Mouse (Mus musculus): Measurements from ENCODE around the gene Fbxl4. TPM values are rescaled to one million over a fixed set of nuclear protein-coding genes. Genes with fewer than 3 reads are reported as not detected.
"Not testable (repeated sequence)": the region's sequence is repeated elsewhere in the genome, so short reads cannot be mapped to it uniquely, and the experiment has no call there.

Fbxl4 gene
- 15.7 and 20.0 TPM in 2 replicates for polyA plus RNA-seq (2014; fragmentation: Nextera tagmentation; extraction: Ambion mirVana)

- peak; percentile 96 for ATAC-seq (ENCODE audit: low FRiP score, low TSS enrichment)
Measured at GRCm38 (mm10) chr4:22357266-22357930, at the start of gene Fbxl4. Gene Fbxl4, plus strand, starts transcription at chr4:22357543.

GRCm38 (mm10) chr4:22314564-22314963 is 42.8 kb upstream of the Fbxl4 start:
- 80% methylated on average over 3 of the region's 3 CpGs for WGBS
- no peaks in the 10 kb centered on the region for H3K36me3 ChIP-seq (ENCODE audit: control insufficient read depth, insufficient read depth, low read length)
- DNase-seq: no peak
- H3K4me1 ChIP-seq (ENCODE audit: control insufficient read depth, insufficient read depth, low read length): no peaks in the 10 kb centered on the region
- ATAC-seq (ENCODE audit: low FRiP score, low TSS enrichment): no peak
- no peak overlapping the region for H3K4me2 ChIP-seq (ENCODE audit: low read length)
- H3K27ac ChIP-seq (replicated peaks; ENCODE audit: low read depth, low read length): no peak overlapping the region
- no peaks in the 10 kb centered on the region for H3K9me3 ChIP-seq (ENCODE audit: control insufficient read depth, low read length)
- no peak overlapping the region for H3K9ac ChIP-seq (replicated peaks; ENCODE audit: low read length)
- no peak overlapping the region for H3K4me3 ChIP-seq (replicated peaks; ENCODE audit: low read depth, low read length)
- H3K27me3 ChIP-seq (ENCODE audit: control insufficient read depth, insufficient read depth, low read length): no peaks in the 10 kb centered on the region

More at GRCm38 (mm10) chr4:22357266-22357930, at the start of gene Fbxl4:
- H3K9me3 ChIP-seq (ENCODE audit: control insufficient read depth, low read length): no peaks in the 10 kb centered on the region
- peak within 1 kb of the TSS; percentile 77 for H3K9ac ChIP-seq (replicated peaks; ENCODE audit: low read length)
- H3K27ac ChIP-seq (replicated peaks; ENCODE audit: low read depth, low read length): peak within 1 kb of the TSS; percentile 94
- peaks cover 11% of the 10 kb centered on the region for H3K4me1 ChIP-seq (ENCODE audit: control insufficient read depth, insufficient read depth, low read length)
- H3K27me3 ChIP-seq (ENCODE audit: control insufficient read depth, insufficient read depth, low read length): no peaks in the 10 kb centered on the region
- peak within 1 kb of the TSS; percentile 62 for H3K4me2 ChIP-seq (ENCODE audit: low read length)
- no peaks in the 10 kb centered on the region for H3K36me3 ChIP-seq (ENCODE audit: control insufficient read depth, insufficient read depth, low read length)
- WGBS: under 1% methylated on average over 62 of the region's 62 CpGs
- H3K4me3 ChIP-seq (replicated peaks; ENCODE audit: low read depth, low read length): peak within 1 kb of the TSS; percentile 76
- DNase-seq: peak; percentile 90

- 78% methylated on average over 8 of the region's 8 CpGs for WGBS
- Histone ChIP-seq H3K27me3 (ENCODE audit: control insufficient read depth, insufficient read depth, low read length) (no peaks in the 10 kb centered on the region), H3K9ac (replicated peaks; ENCODE audit: low read length) (no peak overlapping the region), H3K4me1 (ENCODE audit: control insufficient read depth, insufficient read depth, low read length) (no peaks in the 10 kb centered on the region), H3K27ac (replicated peaks; ENCODE audit: low read depth, low read length) (no peak overlapping the region), H3K9me3 (ENCODE audit: control insufficient read depth, low read length) (no peaks in the 10 kb centered on the region), H3K4me2 (ENCODE audit: low read length) (no peak overlapping the region), H3K36me3 (ENCODE audit: control insufficient read depth, insufficient read depth, low read length) (no peaks in the 10 kb centered on the region), H3K4me3 (replicated peaks; ENCODE audit: low read depth, low read length) (no peak overlapping the region)
- DNase-seq (peak; percentile 8), ATAC-seq (ENCODE audit: low FRiP score, low TSS enrichment) (no peak)
Measured at GRCm38 (mm10) chr4:22342816-22343573, 14.3 kb upstream of the Fbxl4 start.

- H3K36me3 ChIP-seq (ENCODE audit: control insufficient read depth, insufficient read depth, low read length); H3K27me3 ChIP-seq (ENCODE audit: control insufficient read depth, insufficient read depth, low read length); H3K9me3 ChIP-seq (ENCODE audit: control insufficient read depth, low read length); H3K4me2 ChIP-seq (ENCODE audit: low read length); H3K9ac ChIP-seq (replicated peaks; ENCODE audit: low read length); H3K4me3 ChIP-seq (replicated peaks; ENCODE audit: low read depth, low read length); H3K4me1 ChIP-seq (ENCODE audit: control insufficient read depth, insufficient read depth, low read length); DNase-seq; ATAC-seq (ENCODE audit: low FRiP score, low TSS enrichment); H3K27ac ChIP-seq (replicated peaks; ENCODE audit: low read depth, low read length): not testable (repeated sequence)
- 88% methylated on average over 4 of the region's 4 CpGs for WGBS
Measured at GRCm38 (mm10) chr4:22349086-22349485, 8.3 kb upstream of the Fbxl4 start.

- H3K4me2 ChIP-seq (ENCODE audit: low read length): peak overlapping the region; percentile 62
- H3K27ac ChIP-seq (replicated peaks; ENCODE audit: low read depth, low read length): peak overlapping the region; percentile 94
- H3K9me3 ChIP-seq (ENCODE audit: control insufficient read depth, low read length): no peaks in the 10 kb centered on the region
- peak; percentile 52 for ATAC-seq (ENCODE audit: low FRiP score, low TSS enrichment)
- no peaks in the 10 kb centered on the region for H3K27me3 ChIP-seq (ENCODE audit: control insufficient read depth, insufficient read depth, low read length)
- DNase-seq: no peak
- 8% methylated on average over 10 of the region's 10 CpGs for WGBS
- peak overlapping the region; percentile 77 for H3K9ac ChIP-seq (replicated peaks; ENCODE audit: low read length)
- peaks cover 11% of the 10 kb centered on the region for H3K4me1 ChIP-seq (ENCODE audit: control insufficient read depth, insufficient read depth, low read length)
- peak overlapping the region; percentile 76 for H3K4me3 ChIP-seq (replicated peaks; ENCODE audit: low read depth, low read length)
- H3K36me3 ChIP-seq (ENCODE audit: control insufficient read depth, insufficient read depth, low read length): no peaks in the 10 kb centered on the region
Measured at GRCm38 (mm10) chr4:22357931-22358300, 573 bp downstream of the Fbxl4 start.

- Histone ChIP-seq H3K27me3 (ENCODE audit: control insufficient read depth, insufficient read depth, low read length) (no peaks in the 10 kb centered on the region), H3K9ac (replicated peaks; ENCODE audit: low read length) (no peak overlapping the region), H3K4me3 (replicated peaks; ENCODE audit: low read depth, low read length) (peak overlapping the region; percentile 76; the same call in 1 of the 2 replicates), H3K27ac (replicated peaks; ENCODE audit: low read depth, low read length) (no peak overlapping the region), H3K4me2 (ENCODE audit: low read length) (peak overlapping the region; percentile 62), H3K9me3 (ENCODE audit: control insufficient read depth, low read length) (no peaks in the 10 kb centered on the region), H3K36me3 (ENCODE audit: control insufficient read depth, insufficient read depth, low read length) (no peaks in the 10 kb centered on the region), H3K4me1 (ENCODE audit: control insufficient read depth, insufficient read depth, low read length) (peaks cover 11% of the 10 kb centered on the region)
- DNase-seq (no peak), ATAC-seq (ENCODE audit: low FRiP score, low TSS enrichment) (no peak)
- WGBS: 89% methylated on average over 10 of the region's 10 CpGs
Measured at GRCm38 (mm10) chr4:22358487-22358886, 1.1 kb downstream of the Fbxl4 start.

- no peaks in the 10 kb centered on the region for H3K4me1 ChIP-seq (ENCODE audit: control insufficient read depth, insufficient read depth, low read length)
- 59% methylated on average over 5 of the region's 5 CpGs for WGBS
- H3K4me2 ChIP-seq (ENCODE audit: low read length): no peak overlapping the region
- H3K9me3 ChIP-seq (ENCODE audit: control insufficient read depth, low read length): no peaks in the 10 kb centered on the region
- H3K4me3 ChIP-seq (replicated peaks; ENCODE audit: low read depth, low read length): no peak overlapping the region
- no peaks in the 10 kb centered on the region for H3K27me3 ChIP-seq (ENCODE audit: control insufficient read depth, insufficient read depth, low read length)
- no peak overlapping the region for H3K27ac ChIP-seq (replicated peaks; ENCODE audit: low read depth, low read length)
- DNase-seq (peak; percentile 42), ATAC-seq (ENCODE audit: low FRiP score, low TSS enrichment) (0 out of 2 replicates have a peak, but pooled peaks have one; percentile 40)
- no peaks in the 10 kb centered on the region for H3K36me3 ChIP-seq (ENCODE audit: control insufficient read depth, insufficient read depth, low read length)
- H3K9ac ChIP-seq (replicated peaks; ENCODE audit: low read length): no peak overlapping the region
Measured at GRCm38 (mm10) chr4:22367368-22367767, 10.0 kb downstream of the Fbxl4 start.

- Histone ChIP-seq H3K9ac (replicated peaks; ENCODE audit: low read length) (no peak overlapping the region), H3K27ac (replicated peaks; ENCODE audit: low read depth, low read length) (no peak overlapping the region), H3K9me3 (ENCODE audit: control insufficient read depth, low read length) (no peaks in the 10 kb centered on the region), H3K27me3 (ENCODE audit: control insufficient read depth, insufficient read depth, low read length) (no peaks in the 10 kb centered on the region), H3K36me3 (ENCODE audit: control insufficient read depth, insufficient read depth, low read length) (no peaks in the 10 kb centered on the region; the same call in 1 of the 2 replicates), H3K4me1 (ENCODE audit: control insufficient read depth, insufficient read depth, low read length) (no peaks in the 10 kb centered on the region), H3K4me3 (replicated peaks; ENCODE audit: low read depth, low read length) (no peak overlapping the region), H3K4me2 (ENCODE audit: low read length) (no peak overlapping the region)
- no peak for ATAC-seq (ENCODE audit: low FRiP score, low TSS enrichment)
- DNase-seq: no peak
- WGBS: 40% methylated on average over 1 of the region's 1 CpGs
Measured at GRCm38 (mm10) chr4:22378516-22378915, 21.2 kb downstream of the Fbxl4 start.

Data from midbrain, embryonic 14.5 days (tissue).